Mouse (Mus musculus): ENCODE results near the gene Lrpprc.

GRCm38 (mm10) chr17:84656205-84656604, 134.4 kb downstream of the Lrpprc start:
- TF ChIP-seq POLR2A (IDR thresholded peaks at IDR 0.05; ENCODE audit: extremely low read depth, insufficient read depth, low read length) (no peak), CTCF (IDR thresholded peaks at IDR 0.05; ENCODE audit: extremely low read depth, insufficient read depth, low read length) (no peak)
